Mouse (Mus musculus): ENCODE data around the gene Myef2.
"Not testable (repeated sequence)": the region's sequence is repeated elsewhere in the genome, so short reads cannot be mapped to it uniquely, and the experiment has no call there.

Gene Myef2

DNA sequence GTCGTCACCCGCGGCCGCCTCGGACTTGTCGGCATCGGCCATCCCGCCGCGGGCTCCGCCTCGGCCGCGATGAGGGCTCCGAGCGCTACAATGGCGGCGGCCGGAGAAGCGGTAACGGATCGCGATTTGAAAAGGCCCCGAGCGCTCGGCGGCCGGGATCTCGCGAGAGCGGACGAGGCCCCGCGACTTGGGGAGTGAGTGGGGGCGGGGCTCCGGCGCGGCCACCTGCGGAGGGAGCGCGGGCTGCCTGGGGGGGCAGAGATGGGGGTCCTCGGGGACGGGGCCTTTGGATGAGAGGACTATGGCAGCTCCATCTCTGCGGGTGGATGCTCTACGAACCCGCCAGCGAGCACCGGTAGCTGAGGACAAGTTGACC lies at the start of gene Myef2:
Gene Myef2, minus strand, starts transcription at position 185 of the 376 bp plus-strand sequence.
- in situ Hi-C loops (cut with MboI, MseI), result no loop called here

DNA sequence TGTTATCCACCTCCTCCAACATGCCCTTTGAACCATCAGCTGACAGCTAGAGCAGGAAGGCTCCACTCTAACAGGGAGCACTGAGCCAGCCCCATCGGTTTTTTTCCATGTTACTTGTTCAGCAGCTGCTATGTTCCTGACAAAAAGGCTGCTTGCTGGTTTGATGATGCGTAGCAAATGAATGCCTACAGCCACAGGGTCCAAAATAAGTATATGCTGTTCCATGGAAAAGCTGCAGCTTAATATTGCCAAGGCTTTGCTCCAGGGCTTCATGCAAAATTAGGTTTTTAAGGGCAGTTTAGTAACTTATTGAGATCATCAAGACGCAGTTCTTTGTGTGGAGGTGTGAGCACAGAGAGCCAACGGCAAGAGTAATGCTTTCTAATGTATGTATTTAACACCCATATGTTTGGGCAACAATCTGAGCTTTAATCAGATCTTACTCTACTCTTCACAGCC lies 38.6 kb upstream of the Myef2 start:
- in situ Hi-C loops (cut with MboI, MseI), result no loop called here

DNA sequence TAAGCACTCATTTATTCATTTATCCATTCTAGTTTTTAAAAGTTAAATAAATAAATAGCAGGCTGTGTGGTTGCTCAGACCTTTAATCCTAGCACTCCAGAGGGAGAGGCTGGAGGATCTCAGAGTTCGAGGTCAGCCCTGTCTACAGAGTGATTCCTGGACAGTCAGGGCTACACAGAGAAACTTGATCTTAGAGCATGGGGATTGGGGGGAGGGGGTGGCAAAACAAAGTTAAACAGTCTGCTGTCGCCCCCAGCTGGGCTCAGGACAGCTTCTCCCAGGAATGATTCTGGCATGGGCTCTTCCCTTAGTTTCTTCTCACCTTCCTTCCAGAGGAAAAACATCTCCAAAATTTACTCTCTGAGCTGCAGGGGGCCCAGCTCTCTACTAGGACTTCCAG lies 32.0 kb upstream of the Myef2 start:
- in situ Hi-C loops (cut with MboI, MseI), result no loop called here

DNA sequence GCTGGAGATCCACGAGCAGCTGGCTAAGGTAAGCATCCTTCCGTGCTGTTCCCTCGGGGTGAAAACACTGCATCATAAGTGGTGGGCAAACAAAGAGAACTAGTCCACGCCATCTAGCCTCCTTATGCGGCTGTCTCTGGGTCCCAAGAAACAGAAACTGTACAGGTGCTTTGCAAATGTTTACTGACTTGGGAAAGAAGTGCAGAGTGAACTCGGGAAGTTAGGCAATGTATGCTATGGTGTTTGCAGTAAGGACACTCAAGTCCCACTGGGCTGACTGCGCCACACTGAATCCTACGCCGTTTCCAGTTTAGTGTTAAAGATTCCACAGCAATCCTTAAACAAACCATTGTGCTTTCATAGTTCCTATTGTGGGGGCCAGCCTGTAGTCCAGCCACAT lies 30.8 kb upstream of the Myef2 start:
- in situ Hi-C loops (cut with MboI, MseI), result no loop called here

DNA sequence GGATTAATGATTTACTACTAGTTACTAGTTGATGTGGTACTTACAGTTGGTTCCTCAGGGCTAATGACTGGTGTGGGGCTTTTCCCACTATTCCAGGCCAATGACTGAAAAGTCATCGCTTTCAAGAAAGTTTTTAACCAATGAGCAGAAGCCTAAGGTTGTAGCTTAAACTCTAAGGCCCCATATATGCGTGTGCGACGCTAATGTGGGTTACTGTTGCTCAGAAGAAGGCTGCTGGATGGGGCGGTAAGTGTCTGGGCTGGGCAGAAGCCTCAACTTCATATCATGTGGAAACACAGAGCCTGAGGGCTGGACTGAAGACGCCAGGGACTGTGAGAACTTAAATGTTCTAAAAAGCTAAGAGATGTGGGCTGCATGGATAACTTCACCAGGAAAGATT lies 28.9 kb upstream of the Myef2 start, which contains the start of gene Slc12a1:
Gene Slc12a1, plus strand, starts transcription at position 118 of the 400 bp plus-strand sequence.
- in situ Hi-C loops (cut with MboI, MseI), result no loop called here

DNA sequence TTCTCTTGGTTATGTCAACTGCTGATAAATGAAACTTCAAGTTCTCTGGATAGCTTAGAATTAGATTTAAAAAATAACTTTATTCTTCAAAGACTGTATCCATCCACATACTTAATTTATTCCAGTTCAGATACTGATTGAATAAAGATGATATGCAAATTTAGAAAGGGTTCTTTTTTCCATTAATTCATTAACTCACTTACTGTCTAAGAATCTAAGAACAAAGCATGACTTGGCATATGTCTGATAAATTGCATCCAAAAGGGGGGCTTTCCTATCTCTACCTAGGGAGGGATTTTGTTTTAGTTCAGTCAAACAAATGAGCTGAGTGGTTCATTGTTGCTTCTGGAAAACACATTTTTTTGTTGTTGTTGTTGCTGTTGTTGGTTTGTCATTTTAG lies 18.9 kb upstream of the Myef2 start:
- in situ Hi-C loops (cut with MboI, MseI), result no loop called here

DNA sequence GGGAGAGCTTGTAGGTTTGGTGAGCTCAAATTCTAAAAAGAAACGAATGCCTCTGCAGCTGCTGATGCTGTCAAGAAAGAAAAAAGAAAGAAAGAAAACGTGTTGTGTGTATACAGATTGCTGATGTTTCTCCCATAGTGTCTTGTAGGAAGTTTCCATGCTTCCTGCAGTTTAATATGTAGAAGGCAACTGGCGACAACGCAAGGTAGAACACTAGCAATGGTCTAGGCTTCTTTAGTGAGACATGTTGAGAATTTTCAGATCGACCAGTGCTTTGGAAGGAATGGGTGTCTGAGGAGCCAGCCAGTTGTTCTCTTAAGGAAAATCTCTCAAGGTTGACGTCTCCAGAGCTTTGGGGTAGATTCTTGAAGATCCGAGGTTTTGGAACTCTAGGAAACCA lies 13.4 kb upstream of the Myef2 start:
- in situ Hi-C loops (cut with MboI, MseI), result no loop called here

DNA sequence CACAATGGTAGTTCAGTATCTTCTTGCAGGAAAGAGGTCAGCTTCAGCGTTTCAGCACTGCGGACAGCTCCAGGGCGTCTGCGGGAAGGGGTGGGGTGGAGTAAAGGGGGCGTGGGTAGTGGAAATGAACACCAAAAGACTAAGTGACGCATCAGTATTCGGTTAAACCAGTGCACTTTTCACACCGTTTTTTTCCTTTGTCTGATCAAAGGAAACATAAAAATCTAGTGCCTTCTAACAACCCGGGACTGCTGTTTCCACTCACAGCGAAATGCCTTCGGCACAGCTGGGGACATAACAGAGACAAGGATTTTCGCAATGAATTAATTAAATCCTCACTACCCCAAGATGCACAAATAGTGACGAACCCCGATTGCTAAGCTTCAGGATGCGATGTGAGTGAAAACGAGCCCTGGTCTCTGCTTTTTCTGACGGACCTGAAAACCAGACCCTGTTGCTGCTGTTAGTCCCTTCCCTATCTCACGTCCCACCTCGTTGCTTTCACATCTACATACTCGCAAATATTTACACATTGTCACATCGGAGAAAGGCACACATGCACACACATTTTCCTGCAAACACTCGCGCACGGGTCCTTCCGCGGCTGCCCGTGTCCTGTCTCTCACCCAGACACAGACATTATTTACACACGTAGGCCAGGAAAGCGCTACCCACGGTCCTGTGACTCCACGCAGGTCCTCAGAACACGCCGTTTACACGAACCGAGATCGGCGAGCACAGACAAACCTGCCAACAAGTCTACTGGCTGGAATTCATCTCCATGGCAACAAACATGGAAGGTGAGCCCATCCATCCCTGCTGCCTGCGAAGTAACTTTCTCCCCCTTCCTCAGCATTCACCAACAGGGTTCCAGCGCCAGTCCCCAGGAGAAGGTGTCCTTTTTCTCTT lies 12.7 kb upstream of the Myef2 start, which contains the start of gene Ctxn2:
Gene Ctxn2, plus strand, starts transcription at position 790 of the 909 bp plus-strand sequence.
- in situ Hi-C loops (cut with MboI, MseI), result no loop called here

DNA sequence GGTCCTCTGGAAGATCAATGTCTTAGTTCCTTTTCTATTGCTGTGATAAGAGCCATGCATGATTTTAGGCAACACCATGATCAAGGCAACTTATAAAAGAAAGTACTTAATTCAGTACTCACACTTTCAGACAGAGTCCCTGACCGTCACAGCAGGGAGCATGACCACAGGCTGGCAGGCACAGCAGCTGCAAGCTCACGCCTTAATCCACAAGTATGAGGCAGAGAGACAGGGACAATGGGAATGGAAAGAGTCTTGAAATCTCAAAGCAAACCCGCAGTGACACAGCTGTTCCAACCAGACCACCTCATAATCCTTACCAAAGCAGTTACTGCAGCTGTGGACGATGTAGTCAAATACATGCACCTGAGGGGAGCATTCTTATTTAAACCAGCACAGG lies 10.7 kb upstream of the Myef2 start:
- in situ Hi-C loops (cut with MboI, MseI), result no loop called here

DNA sequence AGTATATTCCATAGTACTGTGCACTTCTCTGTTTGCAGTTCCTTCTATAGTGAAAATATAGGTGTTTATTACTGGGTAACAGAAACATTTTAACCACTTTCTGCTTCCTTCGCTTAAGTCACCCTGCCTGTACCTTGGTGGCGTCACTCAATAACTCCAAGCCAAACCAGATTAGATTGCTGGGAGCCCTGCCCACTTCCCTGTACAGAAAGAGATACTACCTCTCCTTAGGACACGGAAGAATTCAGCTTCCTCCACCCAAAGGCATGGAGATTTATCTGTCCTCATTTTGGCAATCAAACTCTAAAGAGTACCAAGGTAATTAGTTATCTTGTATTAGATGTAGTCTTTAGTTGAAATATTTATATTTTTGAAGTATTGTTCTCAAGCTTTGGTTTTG lies 3.3 kb upstream of the Myef2 start:
- in situ Hi-C loops (cut with MboI, MseI), result no loop called here

DNA sequence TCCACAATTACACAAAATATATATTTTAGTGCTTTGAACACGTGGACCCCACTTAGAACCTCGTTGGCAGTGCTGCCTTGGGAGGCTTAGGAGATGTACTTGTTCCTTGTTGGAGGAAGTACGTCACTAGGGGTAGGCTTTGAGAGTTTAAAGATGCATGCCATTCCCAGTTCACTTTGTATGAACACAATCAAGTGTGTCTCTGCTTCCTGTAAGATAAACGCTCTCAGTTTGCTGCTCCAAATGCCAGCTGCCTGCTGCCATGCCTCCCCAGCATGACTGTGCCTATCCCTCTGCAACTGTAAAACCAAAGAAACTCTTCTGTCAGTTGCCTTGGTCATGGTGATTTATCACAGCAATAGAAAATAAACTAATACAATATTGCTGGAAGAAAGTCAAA lies 2.4 kb upstream of the Myef2 start:
- in situ Hi-C loops (cut with MboI, MseI), result no loop called here

DNA sequence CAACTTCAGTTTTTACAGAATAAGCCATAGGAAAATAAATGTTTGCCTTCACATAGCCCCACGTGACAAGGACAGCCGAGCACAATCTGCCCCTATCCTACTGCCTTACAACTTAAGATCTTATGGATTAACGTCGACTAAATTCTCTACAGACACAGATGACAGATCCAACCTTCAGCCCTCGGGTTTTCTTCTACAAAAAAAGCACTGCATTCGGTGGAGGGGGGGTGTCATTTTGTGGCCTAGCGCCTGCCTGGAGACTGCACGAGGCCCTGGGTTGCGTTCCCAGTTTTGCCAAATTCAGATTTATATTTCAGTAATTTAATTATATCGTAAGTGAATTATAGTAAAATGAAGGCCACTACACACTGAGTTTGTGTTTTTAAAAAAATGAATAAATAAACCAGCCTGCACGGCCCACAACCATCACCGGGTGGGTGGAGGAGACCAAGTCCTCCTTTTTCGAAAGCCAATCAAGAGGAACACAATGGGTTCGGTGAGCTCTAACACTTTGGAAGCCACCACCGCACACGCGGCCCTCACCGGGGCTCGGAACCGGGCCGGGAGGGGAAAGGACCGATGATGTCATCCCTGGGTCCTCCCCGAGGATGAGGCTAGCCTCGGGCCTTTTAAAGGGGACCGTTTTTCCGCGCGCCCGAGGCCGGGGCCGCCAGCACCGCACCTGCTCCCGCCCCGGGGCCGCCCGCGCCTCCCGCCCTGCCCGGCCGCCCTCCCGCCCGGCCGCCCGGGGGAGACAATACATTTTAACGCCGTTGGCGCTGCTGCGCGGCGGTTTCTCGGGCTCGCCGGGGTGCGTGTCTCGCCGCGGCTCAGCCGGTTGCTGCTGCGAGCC lies 611 bp downstream of the Myef2 start:
- in situ Hi-C loops (cut with MboI, MseI), result no loop called here

DNA sequence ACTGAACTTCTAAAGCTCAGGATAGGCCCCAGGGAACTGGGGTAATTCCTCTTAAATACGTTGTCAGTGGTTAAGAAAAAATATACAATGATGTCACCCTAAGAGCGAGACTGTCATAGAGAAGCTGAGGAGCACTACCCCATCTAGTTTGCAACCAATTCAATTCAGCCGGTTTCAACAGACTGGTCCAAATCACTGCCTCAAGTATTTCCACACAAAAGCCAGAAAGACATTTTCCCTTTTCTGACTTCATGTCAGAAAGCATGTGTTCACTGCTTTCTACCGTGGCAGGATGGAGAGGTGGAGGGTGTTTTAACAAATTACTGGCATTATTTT lies 1.2 kb downstream of the Myef2 start:
- in situ Hi-C loops (cut with MboI, MseI), result no loop called here

DNA sequence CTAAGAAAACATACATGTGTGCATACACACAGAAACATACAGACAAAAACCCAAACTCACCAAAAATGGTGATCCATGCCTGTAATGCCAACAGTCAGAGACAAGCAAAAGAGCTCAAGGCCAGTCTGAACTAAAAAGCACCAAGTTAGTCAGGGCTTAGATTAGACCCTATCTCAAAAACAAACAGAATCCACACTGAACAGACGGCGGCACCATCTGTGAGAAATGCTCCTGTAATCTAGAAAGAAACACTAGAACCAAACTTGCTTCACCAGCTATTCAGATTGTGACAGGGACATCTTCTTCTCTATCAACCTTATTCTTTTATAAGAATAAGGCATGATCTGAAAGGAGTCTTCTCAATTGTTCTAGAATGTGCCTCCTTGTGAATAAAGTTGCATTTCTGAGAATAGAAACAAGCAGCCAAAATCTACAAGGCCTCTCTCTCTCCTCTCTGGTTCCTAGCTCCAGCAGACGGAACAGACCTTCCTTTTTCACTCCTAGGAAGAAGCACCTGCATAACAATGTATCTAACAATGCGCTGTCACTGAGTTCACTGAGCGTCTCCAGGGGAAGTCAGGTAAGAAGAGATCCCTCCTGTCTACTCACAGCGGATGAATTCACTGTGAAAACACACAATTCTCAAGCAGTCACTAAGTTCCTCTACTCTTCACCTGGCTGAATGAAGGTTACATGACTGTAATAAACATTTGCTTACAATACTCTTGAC lies 3.9 kb downstream of the Myef2 start:
- in situ Hi-C loops (cut with MboI, MseI), result loop anchor here (10.0 kb wide), 1 partner anchor 125 kb away; the partner anchor contains the start of gene Dut

DNA sequence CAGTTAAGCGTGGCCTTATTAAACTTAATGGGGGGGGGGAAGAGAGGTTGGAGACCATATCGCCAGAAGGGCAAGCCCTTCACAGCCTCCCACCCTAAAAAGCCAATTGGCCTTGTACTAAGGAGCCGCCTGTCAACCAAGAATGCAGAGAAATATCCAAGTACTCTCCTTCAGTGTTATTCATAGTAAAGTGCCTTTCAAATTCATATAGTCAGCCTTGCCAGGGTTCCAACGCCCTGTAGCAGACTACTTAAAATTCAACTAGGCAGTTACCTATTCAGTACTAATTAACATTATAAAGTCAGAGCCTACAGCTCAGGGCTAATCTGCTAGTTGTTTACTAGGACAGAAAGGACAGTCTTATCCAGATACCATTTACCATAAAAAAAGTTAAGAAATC lies 16.9 kb downstream of the Myef2 start:
- in situ Hi-C loops (cut with MboI, MseI), result not testable (repeated sequence)

DNA sequence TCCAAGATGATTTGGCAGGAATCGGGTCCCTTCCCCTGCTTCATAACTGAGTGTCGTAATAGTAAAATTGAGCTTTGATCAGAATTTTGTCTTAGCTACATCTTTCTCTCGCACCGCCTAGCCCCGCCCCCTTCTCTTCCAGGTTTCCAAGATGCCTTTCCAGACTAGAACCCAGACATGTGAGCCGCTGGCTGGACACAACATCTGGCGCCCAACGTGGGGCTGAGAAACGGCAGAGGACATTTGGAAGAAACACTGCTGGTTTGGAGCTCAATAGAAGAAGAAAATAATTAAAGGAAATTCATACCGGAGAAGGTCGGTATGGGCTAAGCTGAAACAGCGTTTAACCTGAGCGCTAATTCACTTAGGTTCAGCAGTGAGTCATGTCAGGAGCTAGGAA lies 19.0 kb downstream of the Myef2 start:
- in situ Hi-C loops (cut with MboI, MseI), result not testable (repeated sequence)

DNA sequence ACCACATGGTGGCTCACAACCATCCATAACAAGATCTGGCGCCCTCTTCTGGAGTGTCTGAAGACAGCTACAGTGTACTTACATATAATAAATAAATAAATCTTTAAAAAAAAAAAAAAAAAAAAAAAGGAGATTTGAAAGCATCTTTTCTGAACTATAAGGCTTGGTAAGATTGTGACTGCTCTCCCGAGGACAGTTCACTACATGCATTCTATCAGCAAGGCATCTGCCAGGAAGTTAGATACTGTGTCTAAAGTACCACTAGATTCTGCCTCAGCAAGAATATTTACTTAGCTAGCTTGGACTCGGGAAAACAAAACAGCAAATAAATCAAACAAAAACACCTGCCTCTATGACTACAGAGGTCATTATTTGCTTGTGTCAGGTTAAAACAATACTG lies 31.3 kb downstream of the Myef2 start:
- in situ Hi-C loops (cut with MboI, MseI), result not testable (repeated sequence)

DNA sequence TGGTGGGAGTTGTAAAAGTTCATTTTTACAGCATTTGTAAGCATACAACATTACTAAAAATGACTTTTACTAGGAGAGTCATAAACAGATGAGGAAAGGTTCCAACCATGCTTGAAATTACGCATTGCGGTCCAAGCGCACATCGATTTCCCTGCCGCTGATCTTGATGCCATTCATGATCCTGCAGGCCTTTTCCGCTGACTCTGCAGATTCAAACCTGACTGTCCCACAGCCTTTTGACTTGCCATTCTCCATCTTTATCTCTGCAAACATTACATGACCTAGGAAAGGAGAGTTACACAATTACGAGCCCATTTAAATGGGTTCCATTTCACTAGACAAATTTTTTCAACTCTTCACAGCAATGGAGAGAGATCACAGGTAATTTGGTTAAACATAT lies 34.7 kb downstream of the Myef2 start:
- in situ Hi-C loops (cut with MboI, MseI), result no loop called here

DNA sequence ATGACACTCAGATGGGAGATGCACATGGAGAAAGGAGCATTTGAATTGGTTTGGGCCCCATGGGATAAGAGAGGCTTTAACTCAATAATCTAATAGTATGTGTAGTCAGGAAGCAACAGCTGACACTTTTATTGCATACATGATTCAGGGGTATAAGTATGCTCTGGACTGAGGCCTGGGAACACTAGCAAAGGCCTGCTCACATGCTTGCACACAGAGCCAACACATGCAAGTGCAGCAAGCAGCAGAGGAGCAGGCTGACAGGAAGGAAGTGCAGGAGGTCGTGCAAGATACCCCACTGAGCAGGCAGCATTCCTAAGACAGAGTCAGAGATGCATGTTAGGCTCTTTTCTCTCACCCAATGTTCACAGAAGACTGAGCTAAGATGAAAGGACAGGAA lies 39.6 kb downstream of the Myef2 start:
- in situ Hi-C loops (cut with MboI, MseI), result no loop called here

DNA sequence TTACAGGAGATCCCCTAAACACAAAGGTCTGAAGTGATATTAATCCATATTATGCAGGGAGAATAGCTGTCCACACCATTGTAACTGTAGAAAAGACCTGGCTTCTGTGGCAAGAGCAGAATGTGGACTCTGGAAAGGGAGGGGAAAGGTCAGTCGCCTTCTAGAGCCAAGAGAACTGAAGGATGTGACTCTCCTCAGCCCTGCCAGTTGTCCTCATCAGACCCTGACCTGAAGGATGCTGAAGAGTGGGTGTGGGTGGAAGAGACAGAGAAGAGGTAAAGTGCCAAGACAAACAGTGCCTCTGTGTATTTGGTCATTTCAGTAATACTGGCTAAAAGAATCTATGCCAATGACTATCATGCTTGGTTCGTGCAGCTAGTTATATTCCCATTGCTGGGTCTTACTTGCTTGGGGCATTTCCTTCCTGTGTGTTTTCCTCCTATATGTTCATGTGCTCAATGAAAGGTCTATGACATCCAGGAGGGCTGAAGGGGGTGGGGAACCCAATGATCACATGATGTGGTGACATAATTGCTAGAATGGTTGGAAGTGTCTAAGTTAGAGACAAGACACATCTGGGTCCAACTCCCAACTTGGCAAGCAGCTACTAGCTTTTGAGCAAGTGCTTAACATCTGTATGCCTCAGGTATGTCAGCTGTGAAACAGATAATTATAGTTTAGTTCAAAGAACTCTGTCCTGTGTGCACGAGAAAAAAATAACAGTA lies 50.2 kb downstream of the Myef2 start:
- in situ Hi-C loops (cut with MboI, MseI), result no loop called here

DNA sequence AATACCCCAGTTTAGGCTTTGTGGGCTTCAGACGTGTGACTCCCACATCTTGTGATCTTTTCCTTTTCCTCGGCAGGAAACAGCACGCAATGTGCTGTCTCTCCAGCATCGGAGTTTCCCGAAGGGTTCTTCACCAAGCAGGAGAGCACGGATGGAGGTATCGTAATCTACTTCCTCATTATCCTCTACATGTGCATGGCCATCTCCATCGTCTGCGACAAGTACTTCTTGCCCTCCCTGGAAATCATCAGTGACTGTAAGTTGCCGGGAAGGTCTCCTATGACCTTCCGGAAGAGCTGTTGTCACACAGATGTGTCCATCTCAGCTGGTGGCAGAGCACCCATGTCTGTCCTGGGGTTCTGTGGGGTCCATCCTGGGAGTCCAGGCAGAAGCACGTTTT lies 54.8 kb downstream of the Myef2 start:
- in situ Hi-C loops (cut with MboI, MseI), result no loop called here

Measured in regulatory T cell (primary cell).